Mouse (Mus musculus) hindbrain, embryonic 12.5 days (tissue): ENCODE measurements at regions not wholly inside any gene's neighbourhood (a gene's known extent, or its start where the extent isn't known, plus 50 kb on each side); places are given as distances from the start of the nearest gene placed in this dataset.
A peak's percentile ranks its signal among the peaks of the same experiment; 100 is the strongest.

ENCODE experiments used
- ATAC-seq: fragments of 200-750 bp; cut with Nextera tagmentation; 2 replicates; pipeline ENCODE4 v1.8.0; 2017; ENCODE audit warnings: moderate TSS enrichment; ENCODE audit not compliant: low FRiP score
- H3K27ac ChIP-seq: fragments of 300-500 bp; sonication (generic); 2 replicates; pipeline ENCODE4 v1.5.1; 2016; ENCODE audit warnings: mild to moderate bottlenecking
- H3K27me3 ChIP-seq: fragments of 300-500 bp; sonication (generic); 2 replicates; pipeline ENCODE4 v1.6.1; 2016; ENCODE audit warnings: mild to moderate bottlenecking
- H3K36me3 ChIP-seq: fragments of 300-500 bp; sonication (generic); 2 replicates; pipeline ENCODE4 v1.6.1; 2016; ENCODE audit warnings: mild to moderate bottlenecking
- H3K4me1 ChIP-seq: fragments of 300-500 bp; sonication (generic); 2 replicates; pipeline ENCODE4 v1.6.1; 2016
- H3K4me2 ChIP-seq: fragments of 300-500 bp; sonication (generic); replicated peaks from 2 replicates; pipeline ENCODE4 v1.6.1; 2016; ENCODE audit warnings: mild to moderate bottlenecking
- H3K4me3 ChIP-seq: fragments of 300-500 bp; sonication (generic); 2 replicates; pipeline ENCODE4 v1.5.1; 2016; ENCODE audit warnings: mild to moderate bottlenecking
- H3K9ac ChIP-seq: fragments of 300-500 bp; sonication (generic); 2 replicates; pipeline ENCODE4 v1.6.1; 2016; ENCODE audit warnings: mild to moderate bottlenecking, moderate library complexity
- H3K9me3 ChIP-seq: fragments of 300-500 bp; sonication (generic); replicated peaks from 2 replicates; pipeline ENCODE4 v1.6.1; 2016; ENCODE audit warnings: mild to moderate bottlenecking
- WGBS: fragments of 180-500 bp; shearing (Covaris S2); methylation state at CpG from one replicate; pipeline ENCODE4 v1.1.7; 2016; 5-methylcytosine and 5-hydroxymethylcytosine counted together

DNA sequence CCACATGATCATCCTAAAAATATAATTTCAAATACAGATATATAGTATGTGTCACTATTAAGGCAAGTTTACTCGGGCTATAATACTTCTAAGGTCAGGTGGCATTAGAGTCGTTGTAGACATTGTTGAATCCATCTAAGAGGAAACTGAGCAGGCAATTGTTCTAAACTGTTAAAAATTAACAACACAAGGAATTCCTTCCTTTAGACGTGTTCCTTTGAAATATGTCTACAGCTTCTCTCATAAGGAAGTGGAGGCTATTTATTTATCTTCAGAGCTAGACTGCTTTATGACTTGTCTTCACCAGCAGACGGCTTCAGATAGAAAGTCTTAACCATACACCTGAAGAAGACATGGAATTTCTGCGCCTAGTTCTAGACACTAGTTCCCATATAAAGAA lies 744.2 kb upstream of the Cited2 start:
- Histone ChIP-seq H3K27ac (no peak overlapping the region), H3K36me3 (no peaks in the 10 kb centered on the region), H3K27me3 (no peaks in the 10 kb centered on the region), H3K4me3 (no peak overlapping the region), H3K9me3 (0 out of 2 replicates have a peak, but pooled peaks cover 2% of the 10 kb centered on the region), H3K4me2 (no peak overlapping the region), H3K4me1 (no peaks in the 10 kb centered on the region), H3K9ac (no peak overlapping the region)
- WGBS: 91% methylated on average over 5 of the region's 5 CpGs
- ATAC-seq: no peak

DNA sequence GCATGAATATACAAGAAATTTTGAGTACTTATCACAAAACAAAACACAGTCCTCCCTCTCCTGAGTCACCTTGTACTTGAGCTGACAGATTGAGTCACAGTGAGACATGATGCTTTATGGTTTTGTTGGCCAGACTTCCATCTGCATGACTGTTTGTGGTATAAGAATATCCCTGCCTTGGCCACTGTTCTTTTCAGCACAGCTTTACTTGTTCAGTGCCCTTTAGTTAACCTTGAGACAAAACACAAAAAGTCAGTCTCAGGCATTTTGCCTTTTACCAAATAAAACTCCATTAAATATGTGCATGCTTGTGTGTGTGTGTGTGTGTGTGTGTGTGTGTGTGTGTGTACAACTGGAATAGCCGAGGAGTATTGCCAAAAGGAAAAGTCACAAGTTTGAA lies 732.8 kb upstream of the Cited2 start:
- H3K4me3 ChIP-seq: no peak overlapping the region
- no peak overlapping the region for H3K27ac ChIP-seq
- H3K36me3 ChIP-seq: no peaks in the 10 kb centered on the region
- no peak overlapping the region for H3K4me2 ChIP-seq
- H3K4me1 ChIP-seq: no peaks in the 10 kb centered on the region
- no peak for ATAC-seq
- H3K27me3 ChIP-seq: no peaks in the 10 kb centered on the region
- no peak overlapping the region for H3K9ac ChIP-seq
- no peaks in the 10 kb centered on the region for H3K9me3 ChIP-seq
- WGBS: 100% methylated on average over 1 of the region's 1 CpGs

DNA sequence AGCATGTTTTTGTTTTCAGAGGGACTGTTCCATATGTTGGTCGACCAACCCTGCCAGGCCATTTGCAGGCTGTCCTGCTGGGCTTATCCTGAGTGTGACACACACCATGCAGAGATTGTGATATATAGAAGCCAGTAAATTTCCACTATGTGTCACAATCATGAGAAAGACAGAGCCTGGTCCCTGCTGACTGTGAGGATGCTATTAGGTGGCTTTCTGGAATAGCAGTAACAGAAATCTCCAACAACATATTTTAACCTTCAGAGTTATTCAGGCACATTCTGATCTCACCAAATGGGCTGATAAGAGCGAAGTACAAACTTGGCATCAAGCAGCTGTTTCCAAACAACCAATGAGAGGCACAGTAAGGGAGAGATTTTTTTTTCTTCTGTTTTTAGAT lies 729.2 kb upstream of the Cited2 start:
- Histone ChIP-seq H3K4me3 (no peak overlapping the region), H3K27me3 (no peaks in the 10 kb centered on the region), H3K36me3 (no peaks in the 10 kb centered on the region), H3K4me1 (no peaks in the 10 kb centered on the region), H3K27ac (no peak overlapping the region), H3K4me2 (no peak overlapping the region), H3K9me3 (no peaks in the 10 kb centered on the region), H3K9ac (no peak overlapping the region)
- ATAC-seq: no peak
- 77% methylated on average over 2 of the region's 2 CpGs for WGBS

DNA sequence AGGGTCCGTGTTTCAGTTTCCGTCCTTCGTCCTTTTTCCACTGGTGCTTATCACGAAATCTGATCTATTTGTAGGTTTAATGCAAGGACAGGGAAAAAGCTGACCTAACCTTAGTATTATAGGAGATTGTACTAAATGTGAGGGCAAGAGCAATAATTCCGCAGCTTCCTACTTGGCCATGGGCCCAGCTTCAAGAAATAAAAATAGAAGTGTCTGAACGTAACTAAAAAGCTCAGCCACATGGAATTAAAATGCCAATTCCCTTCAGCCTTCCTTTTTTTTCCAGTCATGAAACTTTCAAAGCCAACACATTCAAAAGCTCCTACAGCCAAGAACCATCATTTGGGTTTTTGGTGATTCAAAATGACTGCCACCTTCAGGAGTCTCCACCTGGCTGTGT lies 728.5 kb upstream of the Cited2 start:
- ATAC-seq: no peak
- Histone ChIP-seq H3K36me3 (no peaks in the 10 kb centered on the region), H3K4me2 (no peak overlapping the region), H3K9me3 (no peaks in the 10 kb centered on the region), H3K27ac (no peak overlapping the region), H3K27me3 (no peaks in the 10 kb centered on the region), H3K4me3 (no peak overlapping the region), H3K9ac (no peak overlapping the region), H3K4me1 (no peaks in the 10 kb centered on the region)
- 78% methylated on average over 6 of the region's 6 CpGs for WGBS

DNA sequence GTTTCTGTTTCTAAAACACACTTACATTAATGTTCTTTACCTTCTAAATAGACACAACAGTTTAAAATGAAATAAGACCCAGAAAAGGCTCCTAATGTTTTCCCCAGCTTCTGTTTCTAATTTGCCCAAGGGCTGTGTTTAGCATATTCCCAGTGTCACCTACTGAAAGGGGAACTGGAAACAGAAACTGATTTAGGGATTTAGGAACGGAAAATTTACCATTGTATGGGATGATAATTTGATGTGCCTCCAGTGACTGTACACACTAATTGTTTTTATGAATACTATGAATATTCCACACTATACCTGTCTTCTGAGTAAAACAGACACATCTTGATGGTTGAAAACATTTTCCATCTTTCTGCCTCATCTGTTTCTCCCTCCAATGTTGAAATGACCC lies 728.0 kb upstream of the Cited2 start:
- no peak for ATAC-seq
- Histone ChIP-seq H3K9ac (no peak overlapping the region), H3K27ac (no peak overlapping the region), H3K36me3 (no peaks in the 10 kb centered on the region), H3K4me1 (no peaks in the 10 kb centered on the region), H3K9me3 (no peaks in the 10 kb centered on the region), H3K4me3 (no peak overlapping the region), H3K27me3 (no peaks in the 10 kb centered on the region), H3K4me2 (no peak overlapping the region)
- WGBS: 52% methylated on average over 1 of the region's 1 CpGs

DNA sequence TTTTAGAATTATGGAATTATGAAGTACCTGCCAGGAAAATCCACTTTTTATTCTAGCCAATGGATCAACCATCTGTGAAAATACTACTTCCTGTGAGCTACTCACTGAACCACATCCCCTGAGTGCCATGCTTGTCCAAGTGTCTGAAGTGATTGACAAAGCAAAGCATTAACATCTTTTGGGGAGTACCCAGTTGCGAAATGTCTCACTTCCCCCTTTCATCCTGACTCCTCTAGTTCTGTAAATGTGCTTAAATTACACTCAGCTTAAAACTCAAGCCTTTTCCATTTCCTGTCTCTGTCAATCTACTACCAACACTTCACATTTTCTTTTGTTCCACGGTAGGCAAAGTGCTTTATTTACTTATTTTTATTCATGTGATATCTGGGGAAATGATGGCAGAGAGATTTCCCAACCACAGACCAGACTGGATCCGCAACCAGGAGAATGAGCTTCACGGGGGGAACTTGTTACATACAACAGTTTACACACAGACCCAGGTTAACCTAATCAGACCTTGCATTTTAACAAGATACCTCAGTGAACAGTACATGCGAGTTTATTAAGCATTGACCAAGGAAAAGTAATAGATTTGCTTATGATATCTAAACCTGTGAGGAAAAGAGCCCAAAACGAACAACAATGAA lies 726.1 kb upstream of the Cited2 start:
- WGBS: 85% methylated on average over 6 of the region's 6 CpGs
- no peak overlapping the region for H3K9ac ChIP-seq
- H3K36me3 ChIP-seq: no peaks in the 10 kb centered on the region
- H3K4me2 ChIP-seq: no peak overlapping the region
- H3K4me1 ChIP-seq: no peaks in the 10 kb centered on the region
- ATAC-seq: no peak
- H3K27ac ChIP-seq: no peak overlapping the region
- H3K9me3 ChIP-seq: no peaks in the 10 kb centered on the region
- H3K4me3 ChIP-seq: no peak overlapping the region
- H3K27me3 ChIP-seq: no peaks in the 10 kb centered on the region

DNA sequence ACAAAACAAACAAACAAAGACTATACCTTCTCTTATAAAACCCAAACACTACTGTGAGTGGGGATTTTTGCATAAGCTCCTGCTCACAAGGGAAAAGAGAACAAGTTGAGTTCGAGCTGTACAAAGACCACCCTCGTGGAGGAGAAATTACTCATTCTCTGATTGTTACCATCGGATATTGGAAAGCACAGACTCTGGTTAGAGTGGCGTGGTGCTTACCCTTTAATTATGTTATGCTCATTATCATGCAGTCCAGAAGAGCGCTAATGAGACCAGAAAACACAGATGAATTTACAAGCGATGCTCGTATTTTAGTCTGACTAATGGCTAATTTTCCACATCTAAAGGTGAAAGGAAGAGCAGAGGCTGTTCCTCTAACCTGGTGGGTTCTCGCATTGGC lies 721.7 kb upstream of the Cited2 start:
- Histone ChIP-seq H3K9me3 (no peaks in the 10 kb centered on the region), H3K36me3 (no peaks in the 10 kb centered on the region), H3K27me3 (no peaks in the 10 kb centered on the region), H3K4me2 (no peak overlapping the region), H3K4me3 (no peak overlapping the region), H3K27ac (no peak overlapping the region), H3K9ac (no peak overlapping the region), H3K4me1 (no peaks in the 10 kb centered on the region)
- 59% methylated on average over 8 of the region's 8 CpGs for WGBS
- ATAC-seq: peak; percentile 63; the same call in 1 of the 2 replicates

DNA sequence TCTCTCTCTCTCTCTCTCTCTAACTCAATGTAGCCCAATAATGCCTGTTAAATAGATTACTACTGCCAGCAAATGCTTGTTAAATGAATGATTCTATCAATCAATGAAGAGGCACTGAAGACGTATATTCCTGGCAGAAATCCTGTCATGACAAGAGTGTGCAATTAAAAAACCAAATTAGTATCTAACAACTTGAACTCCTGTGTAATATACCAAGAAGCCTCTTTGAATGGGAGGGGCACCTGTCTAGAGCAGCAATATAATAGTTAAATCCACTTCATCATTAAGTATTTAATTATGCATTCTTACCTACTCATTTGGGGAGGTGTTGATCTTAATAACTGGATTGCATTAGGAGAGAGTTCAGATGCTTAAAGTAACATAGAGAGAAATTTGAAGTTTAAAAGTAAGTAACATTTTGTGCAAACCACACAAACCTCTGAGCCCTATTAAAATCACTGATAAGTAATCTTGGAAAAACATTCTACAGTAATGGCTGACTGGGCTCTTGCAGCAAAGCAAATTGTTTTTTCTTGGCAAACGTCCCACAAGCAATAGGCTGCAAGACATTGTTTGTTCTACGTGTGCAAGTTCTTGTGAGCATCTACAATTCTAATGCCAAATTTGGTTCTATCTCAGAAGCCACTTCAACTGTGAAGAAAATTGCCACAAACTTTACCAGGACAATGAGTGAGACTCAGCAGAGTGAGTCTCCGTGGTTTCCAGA lies 719.7 kb upstream of the Cited2 start:
- Histone ChIP-seq H3K4me3 (no peak overlapping the region), H3K27ac (no peak overlapping the region), H3K9ac (no peak overlapping the region), H3K4me2 (no peak overlapping the region), H3K36me3 (no peaks in the 10 kb centered on the region), H3K4me1 (no peaks in the 10 kb centered on the region), H3K9me3 (no peaks in the 10 kb centered on the region), H3K27me3 (no peaks in the 10 kb centered on the region)
- ATAC-seq: no peak
- whole genome bisulfite sequencing: 72% methylated on average over 4 of the region's 4 CpGs

DNA sequence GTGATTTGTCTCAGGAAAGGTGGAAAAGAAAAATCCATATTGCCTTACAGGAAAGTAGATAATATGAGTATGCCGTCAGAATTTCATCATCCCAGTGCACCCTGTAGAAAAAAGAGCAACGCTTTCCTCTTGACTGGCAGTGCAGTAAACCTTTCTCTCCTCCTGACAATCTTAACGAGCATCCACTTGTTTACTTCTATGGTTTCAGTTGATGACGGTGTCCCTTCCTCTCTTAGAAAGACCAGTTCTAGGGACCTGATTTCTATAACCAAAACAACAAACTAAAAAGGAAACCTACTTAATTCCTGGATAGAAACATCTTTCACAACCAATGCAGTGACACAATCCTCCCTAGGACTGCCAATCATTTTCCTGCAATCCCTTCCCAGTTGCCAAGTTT lies 714.3 kb upstream of the Cited2 start:
- no peak overlapping the region for H3K4me3 ChIP-seq
- H3K27me3 ChIP-seq: no peaks in the 10 kb centered on the region
- H3K9ac ChIP-seq: no peak overlapping the region
- H3K4me1 ChIP-seq: no peaks in the 10 kb centered on the region
- H3K4me2 ChIP-seq: no peak overlapping the region
- no peaks in the 10 kb centered on the region for H3K9me3 ChIP-seq
- 81% methylated on average over 4 of the region's 4 CpGs for WGBS
- no peaks in the 10 kb centered on the region for H3K36me3 ChIP-seq
- ATAC-seq: no peak
- no peak overlapping the region for H3K27ac ChIP-seq

DNA sequence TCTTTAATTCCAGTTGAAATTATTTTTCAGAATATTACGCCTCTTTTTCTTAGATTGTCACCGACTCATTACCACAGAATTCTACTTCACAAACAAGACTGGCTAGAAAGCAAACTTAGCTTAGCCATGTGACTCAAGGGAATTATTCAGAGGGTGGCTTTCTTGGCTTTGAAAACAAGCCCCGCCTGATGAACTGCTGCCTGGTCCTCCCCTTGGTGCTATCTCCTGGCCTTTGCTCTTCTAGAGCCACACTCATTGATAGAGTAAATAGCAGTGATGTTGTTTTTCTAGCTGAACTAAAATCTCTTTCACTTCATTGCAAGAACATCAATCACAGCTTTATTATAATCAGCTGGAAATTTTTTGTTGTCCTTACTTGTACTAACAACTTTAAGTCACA lies 713.0 kb upstream of the Cited2 start:
- 83% methylated on average over 3 of the region's 3 CpGs for WGBS
- Histone ChIP-seq H3K27ac (no peak overlapping the region), H3K4me2 (no peak overlapping the region), H3K4me1 (no peaks in the 10 kb centered on the region), H3K36me3 (no peaks in the 10 kb centered on the region), H3K4me3 (no peak overlapping the region), H3K9me3 (no peaks in the 10 kb centered on the region), H3K9ac (no peak overlapping the region), H3K27me3 (no peaks in the 10 kb centered on the region)
- no peak for ATAC-seq

DNA sequence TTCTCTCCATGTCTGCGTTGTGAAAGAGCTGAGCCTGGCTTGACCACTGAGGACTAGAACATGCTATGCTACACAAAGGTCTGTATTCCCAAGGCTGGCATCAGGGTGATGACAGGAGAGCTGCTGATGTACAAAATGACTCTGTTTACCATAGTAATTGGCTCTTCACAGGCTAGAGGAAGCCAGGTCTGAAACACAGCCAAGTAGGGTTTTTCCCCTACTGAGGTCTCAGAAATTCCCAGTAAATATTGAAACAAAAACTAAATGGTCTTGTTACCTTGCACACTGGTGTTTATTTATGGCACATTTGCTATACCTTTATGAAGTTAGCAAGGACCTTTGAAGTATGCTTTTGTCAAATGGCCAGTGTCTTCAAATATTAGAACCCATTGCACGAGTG lies 711.1 kb upstream of the Cited2 start:
- 89% methylated on average over 2 of the region's 2 CpGs for WGBS
- no peak for ATAC-seq
- H3K27me3 ChIP-seq: no peaks in the 10 kb centered on the region

DNA sequence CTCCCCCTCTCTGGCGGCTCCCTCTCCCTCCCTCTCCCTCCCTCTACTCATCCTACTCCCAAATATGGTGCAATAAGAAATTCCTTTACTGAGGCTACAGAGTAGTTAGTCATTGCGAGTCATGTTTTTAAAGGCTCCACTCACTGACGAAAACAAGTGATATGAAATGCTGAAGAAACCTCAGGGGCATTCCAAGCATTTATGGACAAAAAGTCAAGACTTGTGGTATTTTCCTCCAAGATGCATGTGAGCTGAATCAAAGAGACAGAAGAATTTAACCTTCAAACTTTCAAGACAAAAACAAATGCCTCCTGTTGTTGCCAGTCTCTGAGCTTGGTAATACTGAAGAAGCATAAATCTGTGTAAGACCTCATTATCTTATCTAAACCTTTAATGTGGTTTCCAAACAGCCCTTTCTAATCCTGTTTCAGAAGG lies 710.5 kb upstream of the Cited2 start:
- no peaks in the 10 kb centered on the region for H3K36me3 ChIP-seq
- ATAC-seq: no peak
- H3K27me3 ChIP-seq: no peaks in the 10 kb centered on the region
- no peak overlapping the region for H3K4me2 ChIP-seq
- H3K9me3 ChIP-seq: no peaks in the 10 kb centered on the region
- 73% methylated on average over 3 of the region's 3 CpGs for WGBS
- H3K4me3 ChIP-seq: no peak overlapping the region
- no peak overlapping the region for H3K9ac ChIP-seq
- H3K27ac ChIP-seq: no peak overlapping the region
- H3K4me1 ChIP-seq: no peaks in the 10 kb centered on the region

More for the DNA sequence above, 711.1 kb upstream of the Cited2 start:
- Histone ChIP-seq H3K9ac (no peak overlapping the region), H3K4me2 (no peak overlapping the region), H3K36me3 (no peaks in the 10 kb centered on the region), H3K9me3 (no peaks in the 10 kb centered on the region), H3K4me1 (no peaks in the 10 kb centered on the region), H3K4me3 (no peak overlapping the region), H3K27ac (no peak overlapping the region)

DNA sequence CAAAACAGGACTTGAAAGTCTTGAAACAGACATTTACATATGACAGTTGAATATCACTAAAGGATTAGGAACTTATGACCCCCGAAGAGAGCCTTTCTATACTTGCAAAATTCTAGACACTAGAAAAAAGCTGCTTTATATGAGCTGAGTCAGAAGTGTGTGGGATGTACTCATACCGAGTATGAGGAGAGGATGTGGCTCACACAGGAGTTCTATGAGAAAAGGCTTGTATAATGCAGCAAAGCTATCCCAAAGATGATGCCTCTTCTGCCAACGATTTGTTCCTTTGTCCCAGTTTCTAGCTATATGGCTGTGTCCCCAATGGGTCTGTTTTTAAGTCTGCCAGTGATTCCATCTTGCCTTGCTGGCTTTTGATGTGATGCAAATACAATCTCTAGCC lies 708.2 kb upstream of the Cited2 start:
- Histone ChIP-seq H3K27me3 (no peaks in the 10 kb centered on the region), H3K4me2 (no peak overlapping the region), H3K27ac (no peak overlapping the region), H3K36me3 (no peaks in the 10 kb centered on the region), H3K4me3 (no peak overlapping the region), H3K9ac (no peak overlapping the region), H3K9me3 (no peaks in the 10 kb centered on the region), H3K4me1 (no peaks in the 10 kb centered on the region)
- WGBS: 89% methylated on average over 3 of the region's 3 CpGs
- no peak for ATAC-seq
